Mouse (Mus musculus): Measurements from ENCODE around the gene Ubtf. TPM values are rescaled to one million over a fixed set of nuclear protein-coding genes. Genes with fewer than 3 reads are reported as not detected.

Gene Ubtf
- total RNA-seq, 2 experiments from 2014 or later, result 22.4 to 82.8 TPM

DNA sequence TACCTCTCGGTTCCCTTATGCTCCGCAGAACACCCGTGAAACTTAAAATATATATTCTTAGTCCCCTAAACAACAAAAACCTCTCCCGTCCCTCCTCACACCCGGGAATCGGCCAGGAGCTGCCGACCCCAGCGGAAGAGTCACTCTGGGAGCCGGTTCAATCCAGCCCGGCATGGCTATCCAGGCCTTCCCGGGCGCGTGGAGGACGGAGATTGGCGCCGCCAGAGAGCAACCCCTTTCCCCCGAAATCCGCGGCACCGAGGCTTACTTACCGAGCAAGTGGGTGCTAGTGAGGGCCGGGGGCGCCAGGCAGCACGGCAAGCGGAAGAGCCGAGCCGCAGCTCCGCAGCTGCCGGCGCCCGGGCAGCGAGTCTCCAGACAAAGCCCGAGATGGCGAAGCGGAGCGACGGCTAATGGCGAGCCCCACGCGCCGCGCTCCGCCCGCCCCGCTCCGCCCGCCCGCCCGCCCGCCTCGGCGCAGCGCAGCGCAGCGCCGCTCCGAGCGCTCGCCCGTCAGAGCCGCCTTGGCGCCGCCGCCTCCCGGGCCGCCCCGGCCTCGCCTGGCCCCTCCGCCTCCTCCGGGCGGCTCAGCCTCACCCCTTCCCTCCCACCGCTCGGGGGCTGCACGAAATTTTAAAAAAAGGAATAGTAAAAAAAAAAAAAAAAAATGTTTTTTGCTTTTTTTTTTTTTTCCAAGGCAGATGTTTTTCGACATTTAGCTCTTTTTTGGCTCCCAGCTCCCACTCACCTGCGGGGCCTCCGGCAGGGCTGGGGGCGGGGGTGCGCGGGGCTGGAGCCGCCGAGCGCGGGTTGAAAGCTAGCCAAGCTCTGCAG is 749 bp downstream of the Ubtf start:
- 0 out of 2 replicates have a peak, but pooled peaks have one; percentile 1 for ATAC-seq (ENCODE audit: poor library complexity, severe bottlenecking)

DNA sequence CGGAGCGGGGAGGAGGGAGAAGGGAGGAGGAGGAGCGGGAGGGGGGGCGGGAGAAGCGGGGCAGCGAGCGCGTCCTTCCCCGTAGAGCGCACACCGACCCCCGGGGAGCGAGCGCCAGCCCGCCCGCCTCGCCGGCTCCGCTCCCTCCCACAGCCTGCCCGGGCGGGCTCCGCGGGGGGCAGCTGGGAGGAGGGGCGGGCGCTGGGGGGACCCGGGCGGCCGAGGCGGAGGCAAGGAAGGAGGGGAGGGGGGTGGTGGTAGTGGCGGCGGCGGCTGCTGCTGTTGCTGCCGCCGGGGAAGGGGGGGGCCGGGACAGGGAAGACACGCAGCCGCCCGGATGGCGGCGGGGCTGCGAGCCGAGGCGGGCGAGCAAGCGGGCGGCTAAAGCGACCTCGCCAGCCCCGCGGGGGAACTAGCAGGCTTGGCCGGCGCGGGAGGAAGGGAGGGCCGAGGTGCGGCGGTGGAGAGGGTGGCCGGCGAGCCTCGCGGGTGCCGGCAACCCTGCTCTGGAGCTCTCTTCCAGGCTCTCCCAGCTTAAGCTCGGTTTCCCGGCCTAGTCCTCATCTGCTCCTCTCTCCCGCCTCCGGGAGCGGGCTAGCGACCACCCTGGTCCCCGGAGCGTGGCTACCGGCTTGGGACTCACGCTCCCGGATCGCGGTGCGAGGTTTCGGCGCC is 1.5 kb downstream of the Ubtf start:
- ATAC-seq (ENCODE audit: poor library complexity, severe bottlenecking), result peak; percentile 9

DNA sequence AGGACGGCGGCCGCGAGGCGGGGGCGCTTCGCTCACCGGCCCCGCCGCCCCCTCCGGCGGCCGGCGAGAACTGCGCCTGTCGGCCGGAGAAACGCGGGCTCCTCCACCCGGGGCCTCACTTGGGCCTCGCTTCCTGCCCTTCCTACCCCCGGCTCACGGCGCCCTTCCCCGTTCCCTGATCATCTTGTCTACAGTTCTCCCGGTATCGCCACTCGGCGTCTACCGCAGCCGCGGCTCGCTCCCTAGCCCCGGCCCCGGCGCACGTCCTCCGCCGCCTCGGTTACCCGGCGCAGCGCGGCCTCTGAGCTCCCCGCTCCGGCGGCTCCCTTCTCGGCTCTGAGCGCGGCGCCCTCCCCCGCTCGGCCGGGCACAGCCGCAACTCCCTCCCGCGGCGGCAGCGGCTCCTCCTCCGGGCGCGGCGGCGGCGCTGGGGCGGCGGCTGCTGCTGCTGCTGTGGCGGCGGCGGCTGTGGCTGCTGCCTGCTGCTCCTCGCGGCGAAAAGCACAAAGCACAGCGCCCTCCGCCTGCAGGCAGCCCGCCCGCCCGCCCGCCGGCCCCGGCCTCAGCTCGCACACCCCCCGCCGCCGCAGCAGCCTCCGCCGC is 2.1 kb downstream of the Ubtf start:
- ATAC-seq (ENCODE audit: poor library complexity, severe bottlenecking), result peak; percentile 25

DNA sequence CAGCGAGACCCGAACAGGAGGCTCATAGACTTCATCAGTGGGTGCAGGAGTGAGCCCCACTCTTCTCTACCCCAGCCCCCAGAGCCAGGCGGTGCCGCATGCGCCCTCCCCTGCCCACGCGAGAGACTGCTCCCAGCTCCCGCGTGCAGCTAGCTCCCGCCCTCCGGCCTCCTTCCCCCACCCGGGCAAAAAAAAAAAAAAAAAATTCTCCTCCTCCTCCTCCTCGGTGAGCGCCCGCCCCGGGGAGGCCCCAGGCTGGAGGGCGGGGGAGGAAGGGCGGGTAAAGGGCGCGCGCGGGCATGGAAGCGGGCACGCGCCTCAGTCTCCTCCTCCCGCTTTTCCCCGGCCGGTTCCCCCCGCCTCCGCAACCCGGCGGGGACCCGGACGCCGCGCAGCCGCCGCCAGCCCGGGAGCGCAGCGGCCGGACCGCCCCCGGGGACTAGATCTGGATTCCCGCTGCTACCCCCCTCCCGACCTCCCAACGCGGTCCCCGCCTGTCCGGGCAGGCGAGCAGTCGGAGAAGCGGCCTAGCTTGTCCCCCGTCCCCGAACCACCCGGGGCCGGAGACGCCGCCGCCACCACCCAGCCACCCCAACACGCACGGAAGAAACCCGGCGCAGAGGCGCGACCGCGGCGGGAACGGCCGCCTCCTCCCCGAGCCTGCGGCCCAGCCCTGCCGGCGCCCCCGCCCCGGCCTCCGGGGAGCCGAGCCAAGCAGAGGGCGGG is 2.8 kb downstream of the Ubtf start:
- ATAC-seq (ENCODE audit: poor library complexity, severe bottlenecking), result peak; percentile 61

DNA sequence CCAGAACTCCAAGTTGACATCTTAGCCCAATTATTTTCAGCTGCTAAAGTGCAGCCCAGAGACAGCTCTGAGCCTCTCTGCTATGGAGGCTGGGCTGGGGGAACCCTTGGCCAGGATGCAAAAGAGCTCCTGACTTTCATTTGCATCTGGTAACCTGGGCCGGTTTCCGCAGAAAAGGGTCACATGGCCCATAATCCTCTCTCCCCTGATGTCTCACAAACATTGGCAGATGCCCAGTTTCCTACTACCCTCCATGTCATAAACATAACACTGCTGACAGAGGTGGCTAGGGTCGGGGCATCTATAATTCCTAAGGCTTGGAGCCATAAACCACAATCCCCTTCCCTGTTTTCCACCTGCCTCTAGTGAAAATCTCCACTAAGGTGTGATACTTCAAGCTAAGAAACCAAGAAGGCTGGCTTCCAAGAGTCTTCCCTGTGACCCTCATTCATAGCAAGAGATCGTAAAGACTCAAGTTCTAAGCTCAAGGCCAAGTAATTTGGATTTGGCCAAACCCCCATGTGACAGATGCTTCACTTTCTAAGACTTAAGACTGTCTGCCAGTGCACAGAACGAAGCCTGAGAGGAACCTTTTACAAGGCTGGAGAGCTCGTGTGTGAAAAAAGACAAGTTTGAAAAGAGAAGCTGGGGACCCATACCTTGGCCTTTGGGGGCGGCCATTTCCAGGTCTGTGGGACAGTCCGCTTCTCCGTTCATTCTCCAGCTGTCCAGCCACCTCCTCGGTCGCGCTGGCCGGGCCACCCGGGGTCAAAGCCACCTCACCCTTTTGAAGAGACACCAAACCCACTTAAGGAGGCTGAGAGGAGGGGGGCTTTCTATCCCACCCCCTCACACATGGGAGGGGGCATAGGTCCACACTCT is 3.6 kb downstream of the Ubtf start:
- no peak for ATAC-seq (ENCODE audit: poor library complexity, severe bottlenecking)

DNA sequence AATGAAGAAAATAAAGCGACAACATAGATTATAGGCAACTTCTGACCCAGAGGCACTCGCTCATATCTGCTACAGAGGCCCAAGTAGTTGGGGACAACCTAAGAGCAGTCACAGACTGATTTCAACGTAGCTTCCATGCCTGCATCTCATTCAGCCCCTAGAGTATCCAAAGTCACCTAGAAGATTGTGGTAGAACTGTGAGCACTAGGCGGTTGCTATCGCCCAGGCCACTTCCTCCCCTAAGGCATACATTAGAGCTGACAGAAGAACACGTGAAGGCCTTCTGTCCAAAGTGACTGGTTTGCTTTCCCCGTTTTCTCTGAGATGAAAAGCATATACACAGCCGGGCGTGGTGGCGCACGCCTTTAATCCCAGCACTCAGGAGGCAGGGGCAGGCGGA is 5.2 kb downstream of the Ubtf start:
- ATAC-seq (ENCODE audit: poor library complexity, severe bottlenecking), result no peak

DNA sequence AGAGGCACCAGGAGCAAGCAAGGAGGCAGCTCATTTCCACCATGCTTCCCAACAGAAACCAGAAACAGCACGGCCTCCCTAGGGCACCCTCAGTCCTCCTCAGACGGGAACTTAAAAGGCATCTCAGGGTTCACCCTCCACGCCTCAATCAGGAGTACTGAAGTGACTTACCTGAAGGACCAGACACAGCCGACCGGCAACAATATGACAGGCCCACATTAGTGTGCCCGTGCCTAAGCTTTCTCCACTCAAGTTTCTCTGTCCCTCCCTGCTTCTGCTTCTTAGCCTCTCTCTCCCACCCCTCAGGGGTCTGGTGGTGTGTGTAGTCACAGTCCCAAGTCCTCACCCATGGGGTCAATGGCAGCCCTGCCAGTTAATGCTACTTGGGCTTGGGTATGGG is 7.0 kb downstream of the Ubtf start:
- ATAC-seq (ENCODE audit: poor library complexity, severe bottlenecking), result no peak

DNA sequence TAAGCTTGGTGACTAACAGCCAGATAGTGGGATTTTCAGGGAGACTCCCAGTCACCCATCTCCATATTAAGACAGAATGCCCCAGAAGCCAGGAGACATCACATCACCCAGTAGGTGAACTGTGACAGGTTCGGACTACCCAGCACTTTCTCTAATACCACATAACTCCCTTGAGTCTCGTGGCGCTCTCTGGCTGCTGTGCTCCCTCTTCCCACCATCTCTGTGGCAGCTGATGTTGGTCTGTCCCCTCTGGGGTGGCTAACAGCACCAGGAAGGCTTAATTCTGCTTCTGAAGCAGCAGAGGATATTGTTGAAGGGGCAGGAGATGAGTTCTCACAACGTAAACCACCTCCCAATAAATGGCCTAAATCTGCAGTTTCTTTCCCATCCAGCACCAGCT is 7.6 kb downstream of the Ubtf start:
- no peak for ATAC-seq (ENCODE audit: poor library complexity, severe bottlenecking)

DNA sequence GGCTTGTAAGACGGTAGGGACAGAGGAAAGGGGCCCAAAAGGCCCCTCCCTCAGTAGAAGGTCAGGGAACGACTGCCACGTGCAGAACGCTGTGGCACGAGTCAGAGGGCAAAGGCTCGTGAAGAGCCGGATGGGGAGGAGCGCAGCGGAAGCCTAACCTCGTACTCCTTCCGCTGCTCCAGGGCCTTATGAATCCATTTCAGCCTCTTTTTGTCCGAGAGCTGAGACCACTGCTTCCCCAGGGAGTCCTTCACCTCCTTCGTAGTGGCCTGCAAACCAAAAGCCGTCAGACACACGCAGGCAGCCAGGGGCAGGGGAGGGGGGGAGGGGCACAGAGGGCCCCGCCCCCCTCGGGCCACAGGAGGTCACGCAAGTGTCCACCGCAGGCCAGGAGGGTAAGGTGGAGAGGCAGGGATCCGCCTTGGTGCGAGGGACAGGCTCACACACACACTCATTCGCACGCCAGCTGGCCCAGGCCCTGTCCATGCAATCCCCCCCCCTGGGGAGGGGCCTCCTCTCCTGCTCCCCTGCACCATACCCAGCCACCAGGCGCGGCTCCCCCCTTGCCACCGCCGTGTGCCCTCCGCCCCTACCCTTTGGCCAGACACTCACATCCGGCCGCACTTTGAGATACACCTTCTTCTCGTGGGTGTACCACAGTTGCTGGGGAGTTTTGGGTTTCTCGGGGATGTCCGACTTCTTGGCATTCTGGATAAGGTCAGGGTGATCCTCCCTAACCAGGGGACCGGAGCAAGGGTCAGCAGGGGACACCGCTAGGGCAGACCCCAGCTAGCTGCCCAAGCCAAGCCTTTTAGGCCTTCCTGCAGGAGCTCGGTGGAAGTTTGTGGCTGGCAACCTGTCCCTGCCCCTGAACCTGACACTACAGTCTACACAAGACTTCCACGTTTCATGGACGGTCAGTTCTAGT is 8.5 kb downstream of the Ubtf start:
- no peak for ATAC-seq (ENCODE audit: poor library complexity, severe bottlenecking)

DNA sequence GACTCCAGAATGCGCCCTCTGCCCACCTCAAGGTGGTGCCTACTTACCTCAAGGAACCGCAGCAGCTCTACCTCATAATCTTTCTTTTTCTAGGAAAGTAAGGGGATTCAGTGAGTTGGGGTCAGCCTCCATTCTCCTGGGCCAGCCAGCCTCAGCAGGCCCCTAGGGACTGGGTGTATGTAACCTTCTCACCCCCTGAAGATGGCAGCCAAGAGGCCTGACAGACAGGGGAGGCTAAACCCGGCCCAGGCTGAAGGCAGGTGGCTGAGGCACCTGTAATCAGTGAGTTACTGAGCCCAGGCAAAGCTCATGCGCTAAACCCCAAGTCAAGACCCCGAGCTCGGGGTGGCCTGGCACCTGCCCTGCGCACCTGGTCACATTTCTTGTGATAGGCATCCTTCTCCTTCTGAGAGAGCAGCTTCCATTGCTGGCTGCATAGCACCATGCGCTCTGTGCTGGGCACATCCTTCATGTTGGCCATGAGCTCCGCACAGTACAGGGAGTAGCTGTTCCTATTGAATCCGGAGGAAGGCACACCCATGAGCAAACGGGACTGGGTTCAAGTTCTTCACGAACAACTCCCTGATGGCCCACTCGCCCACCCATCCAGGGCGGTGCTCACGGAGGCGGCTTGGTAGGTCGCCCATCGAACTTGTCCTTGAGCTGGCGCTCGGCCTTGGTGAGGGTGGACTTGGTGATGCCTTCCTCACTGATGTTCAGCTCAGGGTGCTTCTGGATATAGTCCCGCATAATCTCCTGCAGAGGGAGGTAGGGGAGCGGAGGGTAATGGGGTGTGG is 9.5 kb downstream of the Ubtf start:
- ATAC-seq (ENCODE audit: poor library complexity, severe bottlenecking), result no peak

DNA sequence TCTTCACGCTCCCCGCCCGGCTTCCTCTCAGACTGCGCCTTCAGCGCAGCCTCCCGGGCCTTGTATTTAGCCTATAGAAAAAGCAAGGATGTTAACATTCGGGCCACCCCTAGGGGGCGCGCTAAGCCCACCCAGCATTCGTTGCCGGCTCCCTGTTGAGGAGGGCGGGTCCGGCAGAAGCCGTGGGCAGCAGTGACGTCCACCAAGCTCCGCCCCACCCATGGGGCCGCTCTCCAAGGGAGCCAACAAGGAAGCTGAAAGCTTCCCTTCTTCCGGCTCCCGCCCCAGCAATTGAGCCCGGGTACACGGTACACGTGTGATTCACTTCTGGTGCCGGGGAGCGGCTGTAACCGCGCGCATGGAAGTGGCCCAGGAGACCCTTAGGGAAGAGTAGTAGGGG is 10.6 kb downstream of the Ubtf start:
- ATAC-seq (ENCODE audit: poor library complexity, severe bottlenecking), result peak; percentile 98

DNA sequence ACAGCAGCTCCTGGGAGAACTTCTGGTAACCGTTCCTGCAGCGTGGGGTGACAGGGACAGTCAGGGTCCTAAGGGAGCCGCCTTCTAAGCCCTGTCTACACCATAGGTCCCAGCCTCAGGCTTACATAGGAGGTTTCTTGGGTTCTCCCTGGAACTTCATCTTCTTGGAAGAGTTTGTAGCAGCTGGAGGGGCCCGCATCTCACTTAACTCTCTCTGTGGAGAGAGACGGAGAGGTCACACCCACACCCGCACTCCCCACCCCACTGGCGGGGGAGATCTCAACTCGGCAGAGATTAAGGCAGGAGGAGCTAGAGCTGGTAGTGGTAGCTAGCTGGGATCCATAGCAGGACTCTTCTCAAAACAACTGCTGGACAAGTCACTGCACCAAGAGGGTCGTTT is 11.4 kb downstream of the Ubtf start:
- no peak for ATAC-seq (ENCODE audit: poor library complexity, severe bottlenecking)

DNA sequence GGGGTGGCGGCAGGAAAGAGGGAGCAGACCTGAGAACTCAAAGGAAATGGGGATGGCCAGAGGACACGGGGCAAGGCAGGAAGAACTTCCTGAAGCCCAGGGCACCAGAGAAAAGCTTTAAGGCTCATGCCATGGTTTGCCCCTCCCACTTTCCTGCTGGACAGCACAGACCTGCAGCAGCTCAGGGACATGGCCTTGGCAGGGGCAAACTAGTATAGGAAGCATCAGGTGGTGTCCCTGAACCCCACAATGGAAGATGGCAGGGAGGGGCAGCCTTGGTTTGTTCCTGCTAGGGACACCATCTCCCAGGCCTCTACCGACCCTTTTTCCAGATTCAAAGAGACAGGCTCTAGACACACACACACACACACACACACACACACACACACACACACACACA is 14.2 kb downstream of the Ubtf start:
- ATAC-seq (ENCODE audit: poor library complexity, severe bottlenecking), result no peak

DNA sequence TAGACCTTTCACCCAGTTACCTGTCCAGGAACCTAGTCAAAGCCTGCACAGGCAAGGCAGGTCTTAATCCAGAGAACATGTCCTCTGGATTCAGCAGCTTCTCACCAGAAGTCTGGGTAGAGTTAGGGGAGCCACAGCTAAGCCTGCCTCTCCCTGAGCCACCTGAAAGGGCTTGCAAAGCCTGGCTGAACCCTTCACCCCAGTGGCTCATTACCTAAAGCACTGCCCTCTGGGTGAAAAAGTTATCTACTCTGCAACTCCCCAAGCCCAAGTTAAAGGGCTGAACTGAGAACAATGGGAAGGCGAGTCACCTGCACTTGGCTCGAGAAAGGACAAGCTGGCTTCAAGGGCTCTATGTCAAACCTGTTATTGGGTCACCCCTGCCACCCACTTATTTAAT is 15.4 kb downstream of the Ubtf start:
- no peak for ATAC-seq (ENCODE audit: poor library complexity, severe bottlenecking)

DNA sequence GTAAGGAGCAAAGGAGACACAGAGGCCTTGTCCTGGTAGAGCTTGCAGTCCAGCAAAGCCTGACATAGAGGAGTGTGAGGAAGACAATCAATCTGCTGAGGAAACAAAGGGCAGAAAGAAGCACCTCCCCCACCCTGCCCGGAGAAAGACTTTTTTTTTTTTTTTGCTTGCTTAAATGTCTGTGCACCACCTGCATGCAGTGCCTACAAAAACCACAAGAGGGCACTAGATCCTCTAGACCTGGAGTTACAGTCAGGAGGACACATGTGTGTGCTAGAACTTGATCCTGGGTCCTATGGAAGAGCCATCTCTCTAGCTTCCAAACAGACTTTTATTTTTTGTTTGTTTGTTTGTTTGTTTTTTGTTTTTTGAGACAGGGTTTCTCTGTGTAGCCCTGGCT is 19.7 kb downstream of the Ubtf start:
- no peak for ATAC-seq (ENCODE audit: poor library complexity, severe bottlenecking)

DNA sequence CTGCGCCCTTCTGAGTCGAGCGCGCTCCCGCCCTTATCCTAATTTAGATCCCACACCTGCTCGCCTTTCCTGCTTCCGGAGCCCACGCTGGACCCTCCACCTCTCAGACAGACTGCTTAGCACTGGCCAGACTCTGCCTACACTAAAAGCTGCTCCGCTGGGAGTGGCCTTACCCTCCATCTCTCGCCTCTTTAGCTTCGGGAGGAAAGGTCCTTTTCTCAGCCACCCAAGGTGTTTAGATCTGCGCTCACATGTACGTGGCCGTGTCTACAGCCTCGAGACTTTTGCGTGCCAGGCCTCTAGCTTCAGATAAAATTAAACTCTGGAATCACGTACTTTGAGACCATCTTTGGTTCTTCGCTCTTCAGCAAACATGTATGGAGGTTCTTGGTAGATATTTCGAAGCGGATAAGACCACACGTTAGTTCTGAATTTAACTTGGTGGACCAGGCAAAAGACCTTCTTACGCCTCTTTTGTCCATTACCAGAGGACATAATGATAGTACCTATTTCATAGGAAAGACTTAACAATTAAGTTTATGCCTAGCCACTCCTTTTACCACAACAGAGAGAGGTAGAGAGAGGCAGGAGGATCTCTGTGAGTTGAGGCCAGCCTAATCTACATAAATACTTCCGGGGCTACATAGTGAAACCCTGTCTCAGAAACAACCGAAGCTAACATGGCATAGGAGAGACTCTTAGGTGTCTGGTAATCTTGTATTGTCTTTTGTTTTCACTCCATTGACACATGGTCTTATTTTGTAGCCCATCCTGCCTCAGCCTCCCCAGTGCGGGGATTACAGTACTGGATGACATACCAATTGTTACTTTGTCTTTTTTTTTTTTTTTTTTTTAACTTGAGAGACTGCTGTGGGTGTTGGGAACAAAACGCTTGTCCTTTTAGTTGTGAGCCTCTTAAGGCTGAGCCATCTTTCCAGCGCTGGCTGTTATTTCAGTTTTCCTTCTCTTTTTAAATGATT is 21.7 kb downstream of the Ubtf start:
- ATAC-seq (ENCODE audit: poor library complexity, severe bottlenecking), result no peak

Measured in megakaryocyte, adult 5-6 weeks (primary cell).